Mouse (Mus musculus) heart, embryonic 12.5 days (tissue): ENCODE measurements around the gene Slf2. TPM values are rescaled to one million over a fixed set of nuclear protein-coding genes. Genes with fewer than 3 reads are reported as not detected.
A peak's percentile ranks its signal among the peaks of the same experiment; 100 is the strongest.

Experiments
- ATAC-seq: fragments of 200-750 bp; cut with Nextera tagmentation; 2 replicates; pipeline ENCODE4 v1.8.0; 2017; ENCODE audit warnings: moderate TSS enrichment, moderate library complexity; ENCODE audit not compliant: insufficient number of reproducible peaks, low FRiP score
- H3K27ac ChIP-seq: fragments of 300-500 bp; sonication (generic); 2 replicates; pipeline ENCODE4 v1.5.1; 2016; ENCODE audit warnings: mild to moderate bottlenecking, moderate library complexity; ENCODE audit not compliant: poor library complexity, severe bottlenecking
- H3K27me3 ChIP-seq: fragments of 300-500 bp; sonication (generic); replicated peaks from 2 replicates; pipeline ENCODE4 v1.6.1; 2016; ENCODE audit warnings: mild to moderate bottlenecking, moderate library complexity
- H3K36me3 ChIP-seq: fragments of 300-500 bp; sonication (generic); 2 replicates; pipeline ENCODE4 v1.6.1; 2016; ENCODE audit warnings: mild to moderate bottlenecking, moderate library complexity
- H3K4me1 ChIP-seq: fragments of 300-500 bp; sonication (generic); replicated peaks from 2 replicates; pipeline ENCODE4 v1.6.1; 2016; ENCODE audit warnings: mild to moderate bottlenecking
- H3K4me2 ChIP-seq: fragments of 300-500 bp; sonication (generic); 2 replicates; pipeline ENCODE4 v1.6.1; 2016; ENCODE audit warnings: mild to moderate bottlenecking, moderate library complexity
- H3K4me3 ChIP-seq: fragments of 300-500 bp; sonication (generic); 2 replicates; pipeline ENCODE4 v1.5.1; 2016; ENCODE audit warnings: mild to moderate bottlenecking
- H3K9ac ChIP-seq: fragments of 300-500 bp; sonication (generic); 2 replicates; pipeline ENCODE4 v1.6.1; 2016; ENCODE audit warnings: mild to moderate bottlenecking, moderate library complexity
- H3K9me3 ChIP-seq: fragments of 300-500 bp; sonication (generic); replicated peaks from 2 replicates; pipeline ENCODE4 v1.6.1; 2016; ENCODE audit warnings: mild to moderate bottlenecking, moderate library complexity
- WGBS: fragments of 180-500 bp; shearing (Covaris S2); methylation state at CpG from one replicate; pipeline ENCODE4 v1.1.7; 2016; 5-methylcytosine and 5-hydroxymethylcytosine counted together
- polyA plus RNA-seq: library from polyadenylated mRNA; unstranded; fragments of >200 nt; fragmentation: Nextera tagmentation; extraction: Ambion mirVana; gene quantifications from 2 replicates; pipeline ENCODE4 v1.2.1, GENCODE M21; 2016

Gene Slf2
- polyA plus RNA-seq, 1 experiment from 2014 or later = 51.4 TPM

DNA sequence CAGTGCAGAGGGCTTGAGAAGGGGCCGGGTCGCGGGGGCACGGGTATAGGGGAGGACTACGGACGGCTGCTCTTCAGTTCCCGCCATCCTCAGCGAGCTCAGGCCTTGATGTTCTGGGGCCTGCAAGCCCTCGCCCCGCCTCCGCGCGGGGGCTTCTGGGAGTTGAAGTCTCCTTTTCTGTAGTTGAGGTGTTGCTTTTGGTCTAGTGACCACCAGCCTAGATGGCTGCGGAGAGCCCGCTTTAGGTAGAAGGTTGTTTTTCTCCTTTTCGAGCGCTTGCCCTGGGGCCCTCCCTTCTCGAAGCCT lies 456 bp downstream of the Slf2 start:
- Histone ChIP-seq H3K4me2 (peak overlapping the region; percentile 82), H3K27ac (peak overlapping the region; percentile 85), H3K9me3 (no peaks in the 10 kb centered on the region), H3K27me3 (no peaks in the 10 kb centered on the region), H3K4me1 (peaks cover 47% of the 10 kb centered on the region), H3K4me3 (peak overlapping the region; percentile 96), H3K36me3 (peaks cover 19% of the 10 kb centered on the region), H3K9ac (peak overlapping the region; percentile 89)
- 0% methylated on average over 18 of the region's 18 CpGs for WGBS
- peak; percentile 88 for ATAC-seq

DNA sequence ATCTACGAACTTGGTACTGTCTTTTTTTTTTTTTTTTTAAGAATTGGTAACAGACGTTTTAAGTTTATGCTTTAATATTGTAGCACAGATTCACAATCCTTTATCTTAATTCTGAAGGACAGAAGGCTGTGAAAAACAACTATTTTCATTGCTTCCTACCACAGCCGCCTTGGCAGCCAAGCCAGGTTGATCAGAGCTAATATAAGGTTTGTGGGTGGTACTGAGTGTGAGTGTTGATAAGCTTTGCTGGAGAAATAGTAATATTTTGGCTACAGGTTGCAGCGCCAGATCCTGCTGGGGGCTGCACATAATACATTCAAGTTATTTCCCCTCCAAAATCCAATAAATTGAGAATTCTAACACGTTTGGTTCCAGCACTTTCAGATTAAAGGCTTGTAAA lies 1.1 kb downstream of the Slf2 start:
- ATAC-seq = no peak
- peak overlapping the region; percentile 76 for H3K9ac ChIP-seq
- peak overlapping the region; percentile 81 for H3K4me2 ChIP-seq
- H3K4me1 ChIP-seq = peaks cover 42% of the 10 kb centered on the region
- peaks cover 25% of the 10 kb centered on the region for H3K36me3 ChIP-seq
- H3K27me3 ChIP-seq = no peaks in the 10 kb centered on the region
- no peaks in the 10 kb centered on the region for H3K9me3 ChIP-seq
- WGBS = 37% methylated on average over 5 of the region's 5 CpGs
- H3K4me3 ChIP-seq = peak overlapping the region; percentile 46
- no peak overlapping the region for H3K27ac ChIP-seq

DNA sequence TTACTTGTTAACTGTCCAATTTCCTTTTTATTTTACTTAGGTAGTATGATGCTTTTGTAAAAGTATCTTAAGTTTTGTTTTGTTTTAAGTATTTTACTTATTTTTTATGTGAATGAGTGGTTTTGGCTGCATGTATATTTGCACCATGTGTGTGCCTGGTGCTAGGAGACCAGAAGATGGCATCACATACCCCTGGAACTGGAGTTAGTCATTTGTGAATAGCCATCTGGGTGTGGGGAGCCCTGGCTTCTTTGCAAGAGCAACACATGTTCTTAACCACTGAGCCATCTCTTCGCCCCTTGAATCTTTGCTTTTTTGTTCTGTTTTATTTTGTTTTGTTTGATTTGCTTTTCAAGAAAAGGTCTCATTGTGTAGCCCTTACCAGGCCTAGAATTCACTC lies 2.2 kb downstream of the Slf2 start:
- Histone ChIP-seq H3K4me2 (peak overlapping the region; percentile 43; the same call in 1 of the 2 replicates), H3K27me3 (no peaks in the 10 kb centered on the region), H3K4me3 (no peak overlapping the region), H3K9ac (no peak overlapping the region), H3K4me1 (peaks cover 32% of the 10 kb centered on the region), H3K36me3 (peaks cover 28% of the 10 kb centered on the region), H3K9me3 (no peaks in the 10 kb centered on the region), H3K27ac (no peak overlapping the region)
- WGBS = 88% methylated on average over 1 of the region's 1 CpGs
- ATAC-seq = no peak

DNA sequence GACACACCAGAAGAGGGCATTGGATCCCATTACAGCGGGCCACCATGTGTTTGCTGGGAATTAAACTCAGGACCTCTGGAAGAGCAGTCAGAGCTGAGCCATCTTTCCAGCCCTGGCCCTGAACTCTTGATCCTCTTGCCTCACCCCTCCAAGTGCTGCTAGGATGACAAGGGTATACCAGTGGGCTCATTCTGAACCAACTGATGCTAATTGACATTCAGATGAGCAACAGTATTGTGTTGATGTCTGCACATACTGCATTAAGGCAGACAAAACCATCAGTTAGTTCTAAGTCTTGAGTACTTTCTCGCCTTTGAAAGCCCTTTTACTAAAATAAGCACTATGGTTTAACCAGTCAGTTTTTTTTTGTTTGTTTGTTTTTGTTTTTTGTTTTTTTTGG lies 28.7 kb downstream of the Slf2 start:
- Histone ChIP-seq H3K36me3 (peaks cover 79% of the 10 kb centered on the region), H3K9me3 (no peaks in the 10 kb centered on the region), H3K4me1 (no peaks in the 10 kb centered on the region), H3K4me2 (no peak overlapping the region), H3K27me3 (no peaks in the 10 kb centered on the region), H3K9ac (no peak overlapping the region), H3K4me3 (no peak overlapping the region), H3K27ac (no peak overlapping the region)
- ATAC-seq = no peak
- 94% methylated on average over 2 of the region's 2 CpGs for WGBS

DNA sequence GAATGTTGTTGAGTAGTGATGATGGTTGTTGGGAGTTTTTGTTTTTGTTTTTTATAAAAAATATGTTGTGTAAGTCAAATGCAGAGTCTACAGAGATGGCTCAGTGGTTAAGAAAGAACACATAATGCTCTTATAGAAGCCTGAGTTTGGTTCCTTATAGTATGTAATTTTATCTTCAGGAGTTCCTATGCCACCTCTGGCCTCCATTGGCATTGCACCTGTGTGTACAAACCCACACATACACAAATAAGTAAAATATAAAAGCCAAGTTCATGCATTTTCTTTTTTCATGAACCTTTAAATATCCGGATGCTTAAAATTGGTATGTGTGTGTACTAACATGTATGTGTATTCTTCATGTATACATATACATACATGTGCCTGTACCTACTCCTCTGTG lies 35.0 kb downstream of the Slf2 start:
- Histone ChIP-seq H3K9me3 (no peaks in the 10 kb centered on the region), H3K27ac (no peak overlapping the region), H3K9ac (no peak overlapping the region), H3K27me3 (no peaks in the 10 kb centered on the region), H3K4me1 (no peaks in the 10 kb centered on the region), H3K4me2 (no peak overlapping the region), H3K36me3 (peaks cover 78% of the 10 kb centered on the region), H3K4me3 (no peak overlapping the region)
- ATAC-seq = no peak
- WGBS = 88% methylated on average over 1 of the region's 1 CpGs

DNA sequence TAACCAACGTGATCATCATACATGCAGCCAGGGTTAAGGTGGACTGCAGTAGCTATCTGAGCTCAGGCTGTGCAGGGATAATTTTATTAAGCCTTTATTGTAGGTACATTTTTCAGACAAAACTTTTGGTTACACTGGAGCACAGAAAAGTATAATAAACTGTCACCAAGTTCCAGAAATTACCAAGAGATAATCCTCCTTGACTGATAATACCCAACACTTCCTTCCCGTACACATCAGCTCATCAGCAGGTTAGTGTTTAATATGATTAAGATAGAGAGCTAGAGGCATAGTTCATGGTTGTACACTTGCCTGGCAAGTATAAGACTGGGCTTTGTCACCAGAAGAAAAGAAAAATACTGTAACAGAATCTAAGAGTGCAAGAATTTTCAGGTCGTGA lies 37.4 kb downstream of the Slf2 start:
- no peaks in the 10 kb centered on the region for H3K9me3 ChIP-seq
- H3K9ac ChIP-seq = no peak overlapping the region
- peaks cover 80% of the 10 kb centered on the region for H3K36me3 ChIP-seq
- WGBS = 78% methylated on average over 3 of the region's 3 CpGs
- H3K4me1 ChIP-seq = no peaks in the 10 kb centered on the region
- no peaks in the 10 kb centered on the region for H3K27me3 ChIP-seq
- H3K27ac ChIP-seq = no peak overlapping the region
- no peak overlapping the region for H3K4me3 ChIP-seq
- H3K4me2 ChIP-seq = no peak overlapping the region
- no peak for ATAC-seq

DNA sequence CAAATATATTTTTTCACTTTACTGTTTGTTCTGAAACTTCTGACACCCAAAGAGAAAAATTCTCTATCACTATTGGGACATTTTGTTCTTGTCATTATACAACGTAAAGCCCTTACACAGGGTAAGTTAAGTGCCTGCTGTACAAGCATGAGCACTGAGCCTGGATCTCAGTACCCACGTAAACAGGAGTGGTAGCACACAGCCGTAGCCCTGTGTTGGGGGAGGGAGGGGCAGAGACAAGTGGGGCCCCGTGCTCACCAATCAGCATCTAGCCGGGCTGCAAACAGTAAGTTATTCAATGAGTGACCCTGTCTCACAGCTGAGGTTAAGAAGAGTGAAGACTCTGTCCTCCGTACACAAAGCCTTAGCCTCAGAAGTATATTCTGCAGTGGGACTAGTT lies 45.7 kb downstream of the Slf2 start:
- Histone ChIP-seq H3K27me3 (no peaks in the 10 kb centered on the region), H3K27ac (no peak overlapping the region), H3K4me3 (no peak overlapping the region), H3K4me2 (no peak overlapping the region), H3K4me1 (no peaks in the 10 kb centered on the region), H3K9ac (no peak overlapping the region), H3K9me3 (no peaks in the 10 kb centered on the region), H3K36me3 (peaks cover 87% of the 10 kb centered on the region)
- no peak for ATAC-seq
- WGBS = 87% methylated on average over 6 of the region's 6 CpGs

DNA sequence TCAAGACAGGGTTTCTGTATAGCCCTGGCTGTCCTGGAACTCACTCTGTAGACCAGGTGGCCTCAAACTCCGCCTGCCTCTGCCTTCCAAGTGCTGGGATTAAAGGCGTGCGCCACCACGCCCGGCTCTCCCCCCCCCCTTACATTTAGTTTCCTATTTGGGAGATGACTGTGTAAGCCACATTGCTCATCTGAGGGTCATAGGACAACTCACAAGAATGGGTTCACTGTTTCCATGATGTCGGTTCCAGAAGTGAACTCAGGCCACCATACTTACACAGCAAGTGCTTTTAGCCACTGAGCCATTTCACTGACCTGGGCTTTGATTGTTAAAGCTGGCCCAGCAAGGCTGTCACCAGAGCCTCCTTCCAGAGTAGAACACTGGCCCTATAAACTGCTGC lies 46.2 kb downstream of the Slf2 start:
- Histone ChIP-seq H3K36me3 (peaks cover 89% of the 10 kb centered on the region), H3K9ac (no peak overlapping the region), H3K27me3 (no peaks in the 10 kb centered on the region), H3K4me3 (no peak overlapping the region), H3K27ac (no peak overlapping the region), H3K9me3 (no peaks in the 10 kb centered on the region), H3K4me1 (no peaks in the 10 kb centered on the region), H3K4me2 (no peak overlapping the region)
- no peak for ATAC-seq
- WGBS = 92% methylated on average over 6 of the region's 6 CpGs

DNA sequence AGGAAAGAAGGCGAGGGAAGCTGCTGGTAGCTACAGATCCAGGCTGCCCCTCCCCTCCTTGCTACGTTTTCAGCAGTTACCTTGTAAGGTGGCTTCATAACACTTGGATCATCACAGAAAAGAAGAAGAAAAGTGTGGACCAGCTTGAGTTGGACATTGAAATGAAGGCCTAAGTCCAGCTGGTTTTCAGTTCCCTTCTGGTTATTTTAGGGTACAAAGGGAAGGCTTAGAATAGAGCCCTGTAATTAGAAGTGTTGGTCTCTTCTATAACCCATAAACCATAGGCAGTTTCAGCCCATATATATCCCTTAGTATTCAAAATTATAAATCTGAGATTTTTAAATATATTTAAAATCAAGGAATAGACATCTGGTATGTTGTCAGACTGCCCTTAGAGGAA lies 49.8 kb downstream of the Slf2 start:
- Histone ChIP-seq H3K4me1 (peaks cover 6% of the 10 kb centered on the region; the same call in 1 of the 2 replicates), H3K9ac (no peak overlapping the region), H3K27me3 (no peaks in the 10 kb centered on the region), H3K4me3 (no peak overlapping the region), H3K4me2 (no peak overlapping the region), H3K9me3 (no peaks in the 10 kb centered on the region), H3K27ac (no peak overlapping the region), H3K36me3 (peaks cover 68% of the 10 kb centered on the region)
- WGBS = 80% methylated on average over 2 of the region's 2 CpGs
- ATAC-seq = no peak

DNA sequence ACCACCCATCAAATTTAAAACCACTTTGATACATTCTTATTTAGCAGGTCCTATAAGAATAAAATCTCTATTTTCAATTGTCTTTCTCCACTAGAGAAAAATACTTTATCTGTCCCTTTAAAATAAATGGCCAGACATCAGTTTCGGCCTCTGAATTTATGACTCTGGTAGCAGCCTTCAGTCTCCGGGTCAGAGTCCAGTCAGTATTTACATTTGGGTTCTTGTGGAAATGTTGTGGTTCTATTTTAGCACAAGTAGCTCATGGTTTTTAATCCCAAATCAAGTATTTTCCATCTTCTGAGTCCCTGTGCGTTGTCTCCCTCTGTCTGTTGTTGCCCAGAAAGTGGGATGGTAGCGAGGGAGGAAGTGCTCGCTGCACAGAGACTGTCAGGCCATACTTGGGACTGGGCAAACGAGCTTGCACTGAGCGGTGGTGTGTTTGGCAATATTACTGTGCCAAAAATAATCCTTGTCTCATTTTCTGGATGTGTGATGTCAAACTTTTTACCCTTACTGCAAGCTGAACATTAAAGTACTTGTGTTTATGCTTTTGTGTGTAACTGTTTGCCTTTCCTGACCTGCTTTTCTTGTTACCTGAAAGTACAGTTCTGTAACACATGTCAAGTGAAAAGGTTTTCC lies 51.6 kb downstream of the Slf2 start:
- ATAC-seq = no peak
- H3K4me1 ChIP-seq = peaks cover 7% of the 10 kb centered on the region; the same call in 1 of the 2 replicates
- peaks cover 7% of the 10 kb centered on the region; the same call in 1 of the 2 replicates for H3K27me3 ChIP-seq
- peaks cover 50% of the 10 kb centered on the region for H3K36me3 ChIP-seq
- H3K9ac ChIP-seq = no peak overlapping the region
- no peak overlapping the region for H3K4me3 ChIP-seq
- no peak overlapping the region for H3K27ac ChIP-seq
- 80% methylated on average over 7 of the region's 7 CpGs for WGBS
- no peaks in the 10 kb centered on the region for H3K9me3 ChIP-seq
- no peak overlapping the region for H3K4me2 ChIP-seq

DNA sequence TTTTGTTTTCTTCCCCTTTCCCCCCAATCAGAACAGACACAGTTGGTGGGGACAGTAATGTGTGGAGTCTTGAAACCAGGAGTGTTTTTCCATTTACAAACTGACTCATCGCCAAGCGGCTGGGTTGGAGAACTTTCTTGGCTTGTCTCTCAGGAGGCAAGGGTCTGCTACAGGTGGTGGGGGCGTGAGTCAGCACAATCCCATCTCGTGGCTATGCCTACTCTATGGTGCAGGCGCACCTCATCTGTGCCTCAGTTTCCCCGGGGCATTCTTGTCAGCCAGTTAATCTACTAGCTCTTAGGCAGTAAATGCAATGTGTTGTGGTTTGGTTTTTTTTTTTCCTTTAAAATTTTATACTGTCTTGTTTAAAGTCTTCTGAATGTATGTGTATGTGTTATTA lies 52.4 kb downstream of the Slf2 start:
- Histone ChIP-seq H3K27ac (no peak overlapping the region), H3K27me3 (peaks cover 7% of the 10 kb centered on the region; the same call in 1 of the 2 replicates), H3K4me2 (no peak overlapping the region), H3K9me3 (no peaks in the 10 kb centered on the region), H3K9ac (no peak overlapping the region), H3K4me1 (peaks cover 7% of the 10 kb centered on the region; the same call in 1 of the 2 replicates), H3K4me3 (no peak overlapping the region), H3K36me3 (peaks cover 42% of the 10 kb centered on the region)
- ATAC-seq = no peak
- 89% methylated on average over 6 of the region's 6 CpGs for WGBS

DNA sequence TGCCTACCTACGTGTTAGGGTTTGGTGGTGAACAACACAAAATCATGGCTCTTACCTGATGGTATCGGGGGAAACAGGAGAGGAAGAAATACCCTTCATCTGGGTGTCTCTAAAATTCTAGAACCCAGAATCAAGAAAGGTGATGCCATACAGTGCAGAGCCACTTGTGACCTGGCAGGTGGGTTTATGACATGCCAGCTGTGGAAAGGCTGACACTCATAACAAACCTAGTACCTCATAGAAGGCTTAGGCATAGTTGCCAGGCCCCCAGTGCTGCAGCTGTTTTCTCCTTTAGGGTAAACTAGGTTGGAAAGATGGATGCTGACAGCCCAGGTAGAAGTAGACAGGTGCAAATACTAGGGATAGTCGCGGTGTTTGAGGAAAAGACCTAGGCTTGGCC lies 53.5 kb downstream of the Slf2 start:
- Histone ChIP-seq H3K4me3 (no peak overlapping the region), H3K36me3 (peaks cover 35% of the 10 kb centered on the region), H3K9me3 (no peaks in the 10 kb centered on the region), H3K27ac (no peak overlapping the region), H3K27me3 (peaks cover 7% of the 10 kb centered on the region; the same call in 1 of the 2 replicates), H3K4me2 (no peak overlapping the region), H3K4me1 (peaks cover 8% of the 10 kb centered on the region), H3K9ac (no peak overlapping the region)
- ATAC-seq = no peak
- WGBS = 95% methylated on average over 4 of the region's 4 CpGs
